Mouse (Mus musculus) CH12.LX (cell line): ENCODE data around the gene Map2k4. TPM values are rescaled to one million over a fixed set of nuclear protein-coding genes. Genes with fewer than 3 reads are reported as not detected.

Source experiments
- DNase-seq: peaks from one replicate; pipeline ENCODE4 v3.0.0-alpha.2; 2013; ENCODE audit errors: extremely low read depth
- H3K27ac ChIP-seq: 2 replicates; pipeline ENCODE4 v1.5.1; 2012; ENCODE audit warnings: low read depth, mild to moderate bottlenecking, control low read depth, moderate library complexity; ENCODE audit not compliant: insufficient read depth
- H3K27me3 ChIP-seq: replicated peaks from 2 replicates; pipeline ENCODE3; 2012; ENCODE audit warnings: inconsistent platforms
- H3K36me3 ChIP-seq, 2 experiments: replicated peaks in 1 of 2; 2 replicates each; pipeline versions ENCODE3 to v1.6.1; 2012; ENCODE audit warnings: inconsistent platforms in 1 of 2, low read length in 1 of 2, mild to moderate bottlenecking in 1 of 2, mixed read lengths in 1 of 2, moderate library complexity in 1 of 2; ENCODE audit not compliant: control insufficient read depth in 1 of 2, insufficient read depth in 1 of 2
- H3K4me1 ChIP-seq, 2 experiments: 2 replicates each; pipeline ENCODE4 v1.6.1; 2012; ENCODE audit warnings: inconsistent platforms in 1 of 2, moderate library complexity in 1 of 2; ENCODE audit not compliant: insufficient read depth in 2 of 2, control insufficient read depth in 1 of 2
- H3K4me2 ChIP-seq: 2 replicates; pipeline ENCODE4 v1.6.1; 2012; ENCODE audit warnings: low read depth, mild to moderate bottlenecking, control low read depth; ENCODE audit not compliant: poor library complexity, insufficient read depth, severe bottlenecking
- H3K4me3 ChIP-seq, 3 experiments: fragments of 150-350 bp in 1 of 3; sonication (generic) in 1 of 3; replicated peaks in 1 of 3; 2 replicates each; pipeline versions ENCODE3 to v1.5.1; 2011 to 2012; ENCODE audit warnings: low read depth in 2 of 3, low read length in 2 of 3, mild to moderate bottlenecking in 2 of 3, moderate library complexity in 2 of 3, control low read depth in 1 of 3, improper control_type of control experiment in 1 of 3, inconsistent platforms in 1 of 3, mixed read lengths in 1 of 3; ENCODE audit not compliant: poor library complexity in 1 of 3
- H3K79me2 ChIP-seq: replicated peaks from 2 replicates; pipeline ENCODE4 v1.6.1; 2012; ENCODE audit warnings: mild to moderate bottlenecking, moderate library complexity; ENCODE audit not compliant: control insufficient read depth, poor library complexity, insufficient read depth, severe bottlenecking; ENCODE audit errors: extremely low read depth
- H3K9ac ChIP-seq: 2 replicates; pipeline ENCODE4 v1.6.1; 2012; ENCODE audit warnings: low read depth, mild to moderate bottlenecking, control low read depth, moderate library complexity; ENCODE audit not compliant: insufficient read depth
- H3K9me3 ChIP-seq: replicated peaks from 2 replicates; pipeline ENCODE3; 2012; ENCODE audit warnings: low read length, inconsistent platforms, mixed read lengths
- E2F4 ChIP-seq: IDR thresholded peaks from 2 replicates; pipeline ENCODE4 v1.6.1; 2011; ENCODE audit warnings: low read depth, low read length, improper control_type of control experiment; ENCODE audit not compliant: insufficient replicate concordance
- ELF1 ChIP-seq: IDR thresholded peaks from 2 replicates; pipeline ENCODE4 v1.6.1; 2014; ENCODE audit warnings: low read depth, mild to moderate bottlenecking, inconsistent platforms, low read length, improper control_type of control experiment
- GABPA ChIP-seq: IDR thresholded peaks from 2 replicates; pipeline ENCODE4 v1.6.1; 2012; ENCODE audit warnings: low read depth, low read length, improper control_type of control experiment, inconsistent platforms; ENCODE audit not compliant: insufficient replicate concordance
- HCFC1 ChIP-seq: IDR thresholded peaks from 2 replicates; pipeline ENCODE4 v1.6.1; 2012; ENCODE audit warnings: low read depth, mild to moderate bottlenecking, inconsistent platforms, low read length, improper control_type of control experiment
- IRF4 ChIP-seq: IDR thresholded peaks from 2 replicates; pipeline ENCODE4 v1.6.1; 2014; ENCODE audit warnings: low read depth, mild to moderate bottlenecking, inconsistent platforms, low read length, improper control_type of control experiment
- JUN ChIP-seq: IDR thresholded peaks from 2 replicates; pipeline ENCODE4 v1.6.1; 2011; ENCODE audit warnings: low read depth, mild to moderate bottlenecking, low read length, improper control_type of control experiment, moderate library complexity; ENCODE audit not compliant: insufficient read depth
- MAFK ChIP-seq: IDR thresholded peaks from 2 replicates; pipeline ENCODE4 v1.6.1; 2011; ENCODE audit warnings: low read length, improper control_type of control experiment; ENCODE audit not compliant: insufficient replicate concordance
- MAZ ChIP-seq: IDR thresholded peaks from 2 replicates; pipeline ENCODE4 v1.6.1; 2012; ENCODE audit warnings: low read depth, mild to moderate bottlenecking, inconsistent platforms, low read length, improper control_type of control experiment, moderate library complexity
- MXI1 ChIP-seq: IDR thresholded peaks from 2 replicates; pipeline ENCODE4 v1.6.1; 2011; ENCODE audit warnings: mild to moderate bottlenecking, low read depth, low read length, improper control_type of control experiment
- NELFE ChIP-seq: IDR thresholded peaks from 2 replicates; pipeline ENCODE4 v1.6.1; 2011; ENCODE audit warnings: low read depth, low read length, improper control_type of control experiment
- NRF1 ChIP-seq: IDR thresholded peaks from 2 replicates; pipeline ENCODE4 v1.6.1; 2014; ENCODE audit warnings: low read depth, mild to moderate bottlenecking, inconsistent platforms, low read length, improper control_type of control experiment, moderate library complexity
- POLR2AphosphoS2 ChIP-seq: IDR thresholded peaks from 2 replicates; pipeline ENCODE4 v1.6.1; 2011; ENCODE audit warnings: low read depth, low read length, improper control_type of control experiment
- RCOR1 ChIP-seq: conservative IDR thresholded peaks from 2 replicates; pipeline ENCODE4 v1.6.1; 2012; ENCODE audit warnings: low read depth, mild to moderate bottlenecking, inconsistent platforms, low read length, improper control_type of control experiment
- SIN3A ChIP-seq: IDR thresholded peaks from 2 replicates; pipeline ENCODE4 v1.6.1; 2012; ENCODE audit warnings: low read length, improper control_type of control experiment, inconsistent platforms
- SMC3 ChIP-seq: IDR thresholded peaks from 2 replicates; pipeline ENCODE4 v1.6.1; 2011; ENCODE audit warnings: low read depth, low read length, improper control_type of control experiment
- TCF12 ChIP-seq: IDR thresholded peaks from 2 replicates; pipeline ENCODE4 v1.6.1; 2014; ENCODE audit warnings: low read depth, mild to moderate bottlenecking, inconsistent platforms, low read length, improper control_type of control experiment
- USF1 ChIP-seq: IDR thresholded peaks from 2 replicates; pipeline ENCODE4 v1.6.1; 2014; ENCODE audit warnings: low read depth, mild to moderate bottlenecking, inconsistent platforms, low read length, improper control_type of control experiment
- USF2 ChIP-seq: conservative IDR thresholded peaks from 2 replicates; pipeline ENCODE4 v1.6.1; 2011; ENCODE audit warnings: low read depth, low read length, improper control_type of control experiment
- ZMIZ1 ChIP-seq: IDR thresholded peaks from 2 replicates; pipeline ENCODE4 v1.6.1; 2012; ENCODE audit warnings: low read depth, mild to moderate bottlenecking, inconsistent platforms, low read length, improper control_type of control experiment
- ZNF384 ChIP-seq: IDR thresholded peaks from 2 replicates; pipeline ENCODE4 v1.6.1; 2012; ENCODE audit warnings: low read depth, low read length, improper control_type of control experiment, inconsistent platforms
- dilution Hi-C: fragments of 300-500 bp; cut with MboI; formaldehyde crosslinking; loops from 2 replicates; pipeline ENCODE4 v1.14.3; 2020; ENCODE audit warnings: low sequenced_read_pairs; ENCODE audit not compliant: extremely low pct_unique_long_range_greater_than_20kb, extremely low pct_ligation_motif_present
- in situ Hi-C: fragments of 300-500 bp; cut with MboI; formaldehyde crosslinking; loops from 3 replicates; pipeline ENCODE4 v1.14.3; 2019; ENCODE audit warnings: low sequenced_read_pairs, low pct_ligation_motif_present, low pct_unique_long_range_greater_than_20kb, mixed read lengths
- polyA plus RNA-seq: library from polyadenylated mRNA; unstranded; fragments of >175 nt; gene quantifications from 2 replicates; pipeline ENCODE4 v1.2.1, GENCODE M21; 2012; ENCODE audit warnings: low read depth; ENCODE audit not compliant: insufficient read length
- total RNA-seq, 2 experiments: library from RNA; depleted of rRNA; stranded (reverse); fragments of 300-350 nt in 1 of 2; fragments of >200 nt in 1 of 2; gene quantifications; 2 replicates each; pipeline ENCODE4 v1.2.3; 2012 to 2014

Gene Map2k4
- total and polyA plus RNA-seq, 3 experiments, result 27.2 to 50.0 (median 43.3) TPM

DNA sequence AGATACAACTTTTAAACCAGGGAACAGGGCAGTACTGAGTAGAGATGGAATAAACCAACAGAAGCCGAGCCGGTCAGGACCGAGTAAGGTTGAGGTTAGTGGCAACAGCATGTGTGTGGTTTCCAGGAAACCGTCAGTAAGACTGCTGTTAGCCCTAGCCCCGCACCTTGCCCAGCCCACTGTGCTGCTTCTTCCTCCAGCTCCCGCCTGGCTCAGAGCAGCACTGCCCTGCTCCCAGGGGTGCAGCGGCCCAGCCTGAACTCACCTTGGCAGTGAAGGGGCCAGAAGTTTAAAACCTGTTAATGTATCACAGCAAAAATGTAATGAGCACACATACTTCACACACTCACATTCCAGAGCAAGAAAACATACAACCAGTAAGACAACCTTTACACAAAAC, 53.4 kb downstream of the Map2k4 start:
- Histone ChIP-seq H3K4me2 (no peak overlapping the region), H3K9me3 (no peaks in the 10 kb centered on the region), H3K27ac (no peak overlapping the region), H3K4me3 (no peak overlapping the region), H3K36me3 (peaks cover 6 to 43% of the 10 kb centered on the region in 2 experiments), H3K9ac (no peak overlapping the region), H3K79me2 (no peaks in the 10 kb centered on the region), H3K4me1 (peaks cover 2 to 4% of the 10 kb centered on the region in 2 experiments; a peak in 1 of 4 replicates), H3K27me3 (no peaks in the 10 kb centered on the region)
- no peak for DNase-seq
- in situ Hi-C loops, result no loop called here
- no peak for TF ChIP-seq NRF1
- dilution Hi-C loops, result no loop called here

- TF ChIP-seq USF2, result no peak
- TF ChIP-seq IRF4, result no peak
- TF ChIP-seq RCOR1, result no peak
- TF ChIP-seq E2F4, result no peak
- TF ChIP-seq JUN, result no peak
- TF ChIP-seq MAFK, result no peak
- TF ChIP-seq GABPA, result no peak
- TF ChIP-seq MXI1, result no peak
- TF ChIP-seq NELFE, result no peak
- TF ChIP-seq ZMIZ1, result no peak
- no peak for TF ChIP-seq TCF12
- no peak for TF ChIP-seq ELF1
- no peak for TF ChIP-seq SIN3A
- no peak for TF ChIP-seq ZNF384
- no peak for TF ChIP-seq POLR2AphosphoS2
- no peak for TF ChIP-seq SMC3
- no peak for TF ChIP-seq MAZ
- TF ChIP-seq USF1, result no peak
- TF ChIP-seq HCFC1, result no peak
- dilution Hi-C loops (no loop called here), in situ Hi-C loops (no loop called here)
- H3K9ac ChIP-seq, result no peak overlapping the region
- no peaks in the 10 kb centered on the region for H3K27me3 ChIP-seq
- peaks cover 15 to 62% of the 10 kb centered on the region in 2 experiments for H3K36me3 ChIP-seq
- no peak overlapping the region for H3K27ac ChIP-seq
- H3K4me1 ChIP-seq, result peaks cover 1 to 3% of the 10 kb centered on the region in 2 experiments; a peak in 1 of 4 replicates
- DNase-seq, result no peak
- H3K4me3 ChIP-seq, result no peak overlapping the region
- H3K9me3 ChIP-seq, result no peaks in the 10 kb centered on the region
- H3K79me2 ChIP-seq, result no peaks in the 10 kb centered on the region; the same call in 1 of the 2 replicates
- H3K4me2 ChIP-seq, result no peak overlapping the region
Observed at GRCm38 (mm10) chr11:65729623-65730217, 58.4 kb downstream of the Map2k4 start.
